Mouse (Mus musculus) adrenal gland, postnatal 14 days (tissue): ENCODE results near the gene Map1s. TPM values are rescaled to one million over a fixed set of nuclear protein-coding genes. Genes with fewer than 3 reads are reported as not detected.

Experiments
- DNase-seq: peaks from one replicate; pipeline ENCODE4 v3.0.0; 2021; ENCODE audit warnings: mixed read lengths
- microRNA-seq, 2 experiments: library from miRNA; unstranded; fragments of <30 nt; microRNA quantifications; one replicate each; pipeline ENCODE4 v1.2.0; 2021
- total RNA-seq: library from RNA; stranded (reverse); gene quantifications from 2 replicates; pipeline ENCODE4 v1.2.3, GENCODE M21; 2021

Gene Map1s
- total RNA-seq, 1 experiment from 2014 or later = 26.2 TPM

DNA sequence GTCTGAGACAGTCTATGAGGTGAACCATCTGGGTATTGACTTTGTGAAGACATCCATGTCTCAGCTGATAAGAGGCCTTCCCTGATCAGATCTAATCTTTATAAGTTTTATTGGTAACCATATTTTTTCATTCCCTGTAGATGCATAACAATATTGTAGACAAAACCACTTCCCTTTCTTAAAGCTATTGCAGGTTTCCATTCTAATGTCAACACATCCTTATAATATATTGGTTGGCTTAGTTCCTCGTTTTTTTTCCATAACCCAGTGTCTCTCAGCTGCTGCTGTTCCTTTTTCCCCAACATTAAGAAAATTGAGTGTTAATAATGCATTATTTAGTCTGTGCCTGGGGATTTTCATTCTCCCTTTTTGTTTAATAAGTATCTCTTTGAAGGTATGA lies 37.5 kb downstream of the Map1s start:
- DNase-seq = no peak

DNA sequence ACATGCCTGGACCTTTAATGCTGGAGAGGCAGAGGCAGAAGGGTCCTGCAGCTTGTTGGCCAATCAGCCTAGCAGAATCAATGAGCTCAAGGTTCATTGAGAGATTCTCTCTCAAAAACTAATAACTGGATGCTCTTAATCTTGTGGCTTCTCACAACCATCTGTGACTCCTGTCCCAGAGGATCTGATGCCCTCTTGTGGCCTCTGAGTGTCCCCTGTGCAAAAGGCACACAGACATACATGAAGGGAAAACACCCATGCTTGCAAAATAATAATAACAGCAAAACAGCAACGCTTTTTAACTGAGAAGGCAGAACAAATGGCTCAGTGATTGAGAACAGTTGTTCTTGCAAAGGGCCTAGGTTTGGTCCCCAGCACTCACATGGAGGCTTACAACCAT lies 44.1 kb downstream of the Map1s start:
- no peak for DNase-seq

DNA sequence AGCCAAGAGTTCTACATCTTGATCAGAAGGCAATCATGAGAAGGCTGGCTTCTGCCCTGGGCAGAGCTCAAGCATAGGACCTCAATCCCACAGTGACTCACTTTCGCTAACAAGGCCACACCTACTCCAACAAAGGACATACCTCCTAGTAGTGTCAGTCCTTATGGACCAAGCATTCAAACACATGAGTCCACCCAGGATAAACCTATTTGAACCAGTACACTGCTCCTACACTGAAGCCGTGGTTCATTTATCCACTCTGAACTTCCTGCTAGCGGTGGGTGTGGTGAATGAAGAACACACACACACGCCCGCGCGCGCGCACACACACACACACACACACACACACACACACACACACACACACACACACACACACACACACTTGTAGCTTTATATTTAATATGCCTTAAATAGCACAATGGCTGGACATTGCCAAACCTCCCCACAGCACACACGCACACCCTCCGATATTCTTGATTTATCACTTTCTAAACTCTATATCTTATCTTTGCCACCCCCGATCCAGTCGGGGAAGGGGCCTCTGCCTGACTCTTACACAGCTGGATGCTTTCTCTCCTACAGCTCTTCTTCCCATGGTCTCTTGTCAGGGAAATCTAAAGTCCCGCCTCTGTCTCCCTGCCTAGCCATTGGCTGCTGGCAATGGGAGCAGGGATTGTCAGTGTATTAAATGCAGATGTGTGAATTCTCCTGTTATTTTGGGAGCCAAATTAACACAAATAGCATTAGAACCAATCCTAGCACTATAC lies 55.2 kb downstream of the Map1s start:
- no peak for DNase-seq

DNA sequence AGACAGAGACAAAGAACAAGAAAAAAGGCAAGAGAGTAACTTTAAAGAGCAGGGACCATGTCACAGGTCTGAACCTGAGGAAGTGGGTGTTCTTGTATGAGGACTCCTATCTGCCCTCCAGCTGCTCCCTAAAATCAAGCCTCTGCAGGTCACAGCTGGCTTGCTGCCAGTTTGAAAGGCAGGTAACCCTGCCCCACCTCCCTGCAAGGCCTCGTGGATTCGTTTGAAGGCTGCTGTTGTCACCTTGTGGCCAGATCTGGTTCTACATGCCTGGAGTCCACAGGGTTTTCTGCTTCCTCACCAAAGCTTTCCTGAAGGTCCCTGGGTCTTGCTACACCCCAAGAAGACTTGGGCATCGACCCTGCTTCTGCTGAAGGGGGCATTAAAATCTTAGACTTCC lies 58.4 kb downstream of the Map1s start:
- peak; percentile 55 for DNase-seq

DNA sequence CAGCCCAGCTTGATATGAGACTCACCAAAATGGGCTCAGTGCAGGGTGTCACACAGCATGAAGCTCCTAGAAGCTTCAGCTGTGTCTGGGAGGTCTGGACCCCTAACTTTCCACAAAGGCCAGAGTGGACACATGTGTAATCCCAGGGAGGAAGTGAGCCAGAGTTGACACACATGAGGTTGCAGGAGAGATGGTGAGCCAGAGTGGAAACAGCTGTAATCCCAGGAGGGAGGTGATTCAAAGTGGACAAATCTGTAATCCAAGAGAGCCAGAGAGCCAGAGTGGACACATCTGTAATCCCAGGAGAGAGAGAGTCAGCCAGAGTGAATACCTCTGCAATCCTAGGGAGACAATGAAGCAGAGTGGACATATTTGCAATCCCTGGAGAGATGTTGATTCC lies 59.1 kb downstream of the Map1s start:
- DNase-seq = no peak

Small RNAs within 50 kb of the gene (microRNA-seq; reads per million reads assigned to microRNA genes)
- gene Mir1969 = 0.38 to 0.43 reads per million in 2 experiments
- 0.76 to 1.3 reads per million in 2 experiments for gene Mir7067

Other genes with a start within 250 kb of the Map1s start
- gene Pgpep1, start 245.5 kb upstream of the Map1s start, total RNA-seq = 73.1 and 86.5 TPM in 2 replicates
- 76.0 and 78.6 TPM in 2 replicates for gene Lsm4, start 232.7 kb upstream of the Map1s start, total RNA-seq
- 165 and 174 TPM in 2 replicates for gene Jund, start 207.0 kb upstream of the Map1s start, total RNA-seq
- gene Iqcn, start 202.5 kb upstream of the Map1s start, total RNA-seq = 0.11 and 0.19 TPM in 2 replicates
- gene Gm3336, start 187.4 kb upstream of the Map1s start, total RNA-seq = 0.70 TPM in 1 of 2 replicates, not detected in the other
- gene Pde4c, start 182.2 kb upstream of the Map1s start, total RNA-seq = 1.9 TPM in 2 replicates
- 56.2 and 75.1 TPM in 2 replicates for gene Rab3a, start 151.3 kb upstream of the Map1s start, total RNA-seq
- 113 and 123 TPM in 2 replicates for gene Mpv17l2, start 145.0 kb upstream of the Map1s start, total RNA-seq
- 35.4 and 44.0 TPM in 2 replicates for gene Pik3r2, start 129.2 kb upstream of the Map1s start, total RNA-seq
- gene Mast3, start 100.9 kb upstream of the Map1s start, total RNA-seq = 22.9 and 28.2 TPM in 2 replicates
- gene Il12rb1, start 97.5 kb upstream of the Map1s start, total RNA-seq = 0.34 TPM in 1 of 2 replicates, not detected in the other
- gene Arrdc2, start 66.2 kb upstream of the Map1s start, total RNA-seq = 12.5 and 15.8 TPM in 2 replicates
- gene Kcnn1, start 42.7 kb upstream of the Map1s start, total RNA-seq = 2.9 and 3.8 TPM in 2 replicates
- gene Ccdc124, start 32.0 kb upstream of the Map1s start, total RNA-seq = 52.2 and 52.9 TPM in 2 replicates
- gene Slc5a5, start 13.2 kb upstream of the Map1s start, total RNA-seq = 0.30 TPM in 1 of 2 replicates, not detected in the other
- gene Rpl18a, start 8.5 kb upstream of the Map1s start, total RNA-seq = 1,399 and 1,708 TPM in 2 replicates